Mouse (Mus musculus): Measurements from ENCODE around the gene Slc22a14.

GRCm38 (mm10) chr9:119320446-119320845 is 44.9 kb downstream of the Slc22a14 start:
- no peak for TF ChIP-seq CTCF (IDR thresholded peaks at IDR 0.05; ENCODE audit: low read depth, low read length)
- TF ChIP-seq POLR2A (IDR thresholded peaks at IDR 0.05; ENCODE audit: extremely low read depth, insufficient read depth, low read length), result no peak
